Mouse (Mus musculus): ENCODE data around the gene Atp23.
"Not testable (repeated sequence)": the region's sequence is repeated elsewhere in the genome, so short reads cannot be mapped to it uniquely, and the experiment has no call there.

Gene Atp23

DNA sequence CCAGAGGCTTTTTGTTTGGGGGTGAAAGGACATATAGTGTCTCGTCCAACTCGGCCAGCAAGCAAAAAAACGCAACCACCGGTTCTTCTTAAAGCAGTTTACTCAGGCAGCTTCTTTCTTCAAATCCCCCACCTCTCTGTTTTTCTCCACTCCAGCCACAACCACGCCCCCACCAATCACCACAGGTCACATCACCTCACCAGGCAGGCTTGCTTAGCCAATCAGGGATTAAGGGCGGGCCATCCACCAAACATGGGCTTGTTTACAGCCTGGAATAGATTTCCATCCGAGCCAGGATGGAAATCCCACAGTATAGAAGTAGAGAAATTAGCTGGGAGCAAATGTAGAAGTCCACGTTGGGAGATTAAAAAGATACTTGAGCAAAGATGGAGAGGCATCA, 74.9 kb downstream of the Atp23 start:
- DNase-seq (ENCODE audit: low spot score): not testable (repeated sequence)

DNA sequence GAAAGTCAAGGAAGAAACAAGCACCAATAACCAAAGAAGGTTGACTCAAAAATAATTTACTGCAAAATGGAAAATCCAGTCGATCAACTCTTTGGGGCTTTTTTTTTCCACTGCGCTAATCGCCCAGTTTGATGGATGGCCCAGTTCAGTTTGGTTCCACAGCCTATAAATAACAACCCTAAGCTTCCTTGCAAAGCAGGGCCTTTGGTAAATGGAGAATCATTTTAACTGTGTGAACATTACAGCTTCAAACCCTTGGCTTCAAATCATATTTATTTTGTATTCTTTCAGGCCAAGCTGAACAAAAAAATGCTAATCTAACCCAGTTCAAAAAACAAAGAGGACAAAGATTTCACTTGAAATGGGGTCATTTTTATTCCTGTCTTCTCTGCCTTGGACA, 78.7 kb downstream of the Atp23 start:
- no peak for DNase-seq (ENCODE audit: low spot score)

Data from adipocyte (in vitro differentiated cells).